Mouse (Mus musculus): ENCODE results near the gene Ccdc9b.

- TF ChIP-seq EP300 (IDR thresholded peaks at IDR 0.05; ENCODE audit: insufficient read depth, low read depth, low read length) (no peak), POLR2A (IDR thresholded peaks at IDR 0.05; ENCODE audit: insufficient read depth, low read length) (no peak)
Observed at GRCm38 (mm10) chr2:118754143-118754542, 8.3 kb downstream of the Ccdc9b start.

All from ES-Bruce4 (cell line).